Mouse (Mus musculus) limb, embryonic 14.5 days (tissue): ENCODE measurements at regions not wholly inside any gene's neighbourhood (a gene's known extent, or its start where the extent isn't known, plus 50 kb on each side); places are given as distances from the start of the nearest gene placed in this dataset.

ENCODE experiments used
- ATAC-seq: fragments of 200-750 bp; cut with Nextera tagmentation; 2 replicates; pipeline ENCODE4 v1.8.0; 2017; ENCODE audit warnings: low read depth, moderate number of reproducible peaks, moderate TSS enrichment; ENCODE audit not compliant: low FRiP score
- DNase-seq: peaks from one replicate; pipeline ENCODE4 v3.0.0-alpha.2; 2015; ENCODE audit warnings: low spot score
- H3K27ac ChIP-seq: fragments of 300-500 bp; sonication (generic); replicated peaks from 2 replicates; pipeline ENCODE4 v1.5.1; 2014; ENCODE audit warnings: low read depth, mild to moderate bottlenecking, low read length, moderate library complexity, mixed read lengths
- H3K27me3 ChIP-seq: fragments of 300-500 bp; sonication (generic); 2 replicates; pipeline ENCODE4 v1.6.1; 2014; ENCODE audit warnings: low read length, mixed read lengths; ENCODE audit not compliant: control insufficient read depth, insufficient read depth
- H3K36me3 ChIP-seq: fragments of 300-500 bp; sonication (generic); 2 replicates; pipeline ENCODE4 v1.6.1; 2014; ENCODE audit warnings: mild to moderate bottlenecking, low read length, moderate library complexity, mixed read lengths; ENCODE audit not compliant: control insufficient read depth, insufficient read depth
- H3K4me1 ChIP-seq: fragments of 300-500 bp; sonication (generic); 2 replicates; pipeline ENCODE4 v1.6.1; 2014; ENCODE audit warnings: antibody characterized with exemption, low read length, mixed read lengths; ENCODE audit not compliant: control insufficient read depth, insufficient read depth
- H3K4me2 ChIP-seq: fragments of 300-500 bp; sonication (generic); replicated peaks from 2 replicates; pipeline ENCODE4 v1.6.1; 2014; ENCODE audit warnings: low read depth, mild to moderate bottlenecking, low read length, moderate library complexity; ENCODE audit not compliant: severe bottlenecking
- H3K4me3 ChIP-seq: fragments of 300-500 bp; sonication (generic); replicated peaks from 2 replicates; pipeline ENCODE4 v1.5.1; 2014; ENCODE audit warnings: low read length
- H3K9ac ChIP-seq: fragments of 300-500 bp; sonication (generic); 2 replicates; pipeline ENCODE4 v1.6.1; 2014; ENCODE audit warnings: mild to moderate bottlenecking, low read depth, low read length, moderate library complexity; ENCODE audit not compliant: severe bottlenecking
- H3K9me3 ChIP-seq: fragments of 300-500 bp; sonication (generic); 2 replicates; pipeline ENCODE4 v1.6.1; 2016; ENCODE audit warnings: low read length; ENCODE audit not compliant: control insufficient read depth
- POLR2A ChIP-seq: fragments of 200-500 bp; IDR thresholded peaks from 2 replicates; pipeline ENCODE4 v1.8.0; 2012; ENCODE audit warnings: inconsistent platforms, mild to moderate bottlenecking, moderate library complexity, borderline replicate concordance; ENCODE audit not compliant: insufficient read depth, insufficient read length; ENCODE audit errors: extremely low read depth
- WGBS: fragments of 180-500 bp; shearing (Covaris S2); extraction: QIAGEN DNeasy Blood & Tissue Kit; methylation state at CpG from one replicate; pipeline ENCODE4 v1.1.7; 2014; 5-methylcytosine and 5-hydroxymethylcytosine counted together

DNA sequence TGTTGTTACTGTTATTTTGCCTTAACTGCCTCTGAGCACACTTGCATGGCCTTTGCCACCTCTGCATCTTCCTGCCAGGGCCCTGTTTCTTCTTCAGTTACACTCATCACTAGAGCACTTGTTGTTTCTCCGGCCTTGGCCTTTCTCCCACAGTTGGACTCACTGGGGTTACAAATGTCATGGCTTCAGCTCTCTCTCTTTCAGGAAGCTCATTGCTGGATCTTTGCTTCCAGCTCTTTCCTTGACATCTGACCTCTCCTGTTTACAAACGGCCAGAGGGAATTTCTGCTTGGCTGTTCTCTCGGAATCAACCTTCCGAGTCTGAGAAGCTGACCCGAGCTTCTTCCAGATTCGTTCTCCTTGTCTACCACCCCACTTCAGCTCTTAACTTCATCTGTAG is 146.6 kb upstream of the Adamts3 start:
- no peak overlapping the region for H3K9ac ChIP-seq
- H3K4me2 ChIP-seq: no peak overlapping the region
- no peak for DNase-seq
- no peak for ATAC-seq
- no peaks in the 10 kb centered on the region for H3K9me3 ChIP-seq
- no peak overlapping the region for H3K4me3 ChIP-seq
- H3K27me3 ChIP-seq: no peaks in the 10 kb centered on the region
- no peak for TF ChIP-seq POLR2A
- no peak overlapping the region for H3K27ac ChIP-seq
- H3K4me1 ChIP-seq: no peaks in the 10 kb centered on the region
- 56% methylated on average over 6 of the region's 6 CpGs for WGBS
- H3K36me3 ChIP-seq: no peaks in the 10 kb centered on the region

DNA sequence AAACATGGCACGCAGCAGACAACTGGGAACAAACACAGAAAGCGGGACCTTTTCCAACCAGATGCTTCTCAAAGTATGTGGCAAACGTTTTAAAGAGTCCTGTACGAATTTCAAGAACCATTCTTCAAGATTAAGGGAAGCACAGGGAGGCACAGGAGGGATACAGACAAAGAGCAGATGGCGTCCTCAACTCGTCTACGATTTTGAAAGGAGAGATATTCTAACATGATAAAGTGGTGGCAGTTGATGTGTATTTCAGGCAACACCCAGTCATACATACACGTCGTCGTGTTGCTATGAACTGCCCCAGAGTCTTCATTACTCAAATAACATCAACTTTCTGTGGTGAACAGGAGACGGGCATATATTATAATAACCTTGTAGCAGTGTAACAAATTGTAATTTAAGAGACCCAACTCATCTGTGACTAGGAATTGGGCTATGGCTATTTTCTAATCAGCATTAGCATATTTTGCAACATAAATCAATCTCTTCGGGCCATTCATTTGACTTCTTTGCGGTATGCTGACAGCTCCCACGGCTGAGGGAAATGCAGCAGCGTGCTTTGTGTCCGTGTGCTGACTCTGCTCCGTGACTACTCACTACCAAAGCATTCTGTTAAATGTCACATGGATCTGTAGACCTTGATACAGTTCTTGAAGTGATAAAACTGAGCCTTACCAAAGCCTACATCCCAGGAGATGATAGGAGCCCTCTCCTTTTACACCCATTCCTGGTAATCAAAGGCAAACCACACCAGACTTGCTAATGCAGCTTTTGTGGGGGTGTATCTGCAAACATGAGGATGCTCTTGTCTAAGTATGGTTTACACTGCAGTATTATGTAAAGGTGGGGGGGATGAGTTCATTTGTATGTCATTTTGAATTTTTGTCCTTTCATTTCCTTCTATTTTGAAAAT is 144.0 kb upstream of the Adamts3 start:
- H3K9me3 ChIP-seq: no peaks in the 10 kb centered on the region
- ATAC-seq (no peak), DNase-seq (no peak)
- H3K27ac ChIP-seq: no peak overlapping the region
- WGBS: 65% methylated on average over 17 of the region's 17 CpGs
- no peaks in the 10 kb centered on the region for H3K4me1 ChIP-seq
- no peak overlapping the region for H3K9ac ChIP-seq
- no peak for TF ChIP-seq POLR2A
- no peaks in the 10 kb centered on the region for H3K36me3 ChIP-seq
- no peaks in the 10 kb centered on the region for H3K27me3 ChIP-seq
- H3K4me2 ChIP-seq: no peak overlapping the region
- H3K4me3 ChIP-seq: no peak overlapping the region

DNA sequence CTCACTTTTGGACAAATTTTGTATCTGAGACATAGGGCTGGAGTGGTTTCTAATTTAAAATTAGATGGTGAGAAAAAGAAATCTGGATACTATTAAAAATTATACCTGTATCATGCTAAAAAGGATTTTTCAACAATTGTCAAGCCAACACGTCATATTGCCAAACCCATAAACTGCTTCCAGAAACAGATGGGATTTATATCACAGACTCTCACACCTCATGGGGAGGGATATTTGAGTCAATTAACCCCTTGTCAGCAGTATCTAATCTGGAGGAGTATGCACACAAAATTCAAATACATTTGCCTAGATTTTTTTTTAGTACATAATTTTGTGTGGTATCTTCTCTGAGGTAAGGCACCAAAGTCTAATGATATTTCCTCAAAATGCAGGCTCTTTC is 138.3 kb upstream of the Adamts3 start:
- H3K4me3 ChIP-seq: no peak overlapping the region
- ATAC-seq (no peak), DNase-seq (no peak)
- no peaks in the 10 kb centered on the region for H3K36me3 ChIP-seq
- no peak overlapping the region for H3K4me2 ChIP-seq
- no peak overlapping the region for H3K27ac ChIP-seq
- H3K9me3 ChIP-seq: no peaks in the 10 kb centered on the region
- no peak overlapping the region for H3K9ac ChIP-seq
- WGBS: 21% methylated on average over 1 of the region's 1 CpGs
- H3K4me1 ChIP-seq: no peaks in the 10 kb centered on the region
- TF ChIP-seq POLR2A: no peak
- H3K27me3 ChIP-seq: no peaks in the 10 kb centered on the region

DNA sequence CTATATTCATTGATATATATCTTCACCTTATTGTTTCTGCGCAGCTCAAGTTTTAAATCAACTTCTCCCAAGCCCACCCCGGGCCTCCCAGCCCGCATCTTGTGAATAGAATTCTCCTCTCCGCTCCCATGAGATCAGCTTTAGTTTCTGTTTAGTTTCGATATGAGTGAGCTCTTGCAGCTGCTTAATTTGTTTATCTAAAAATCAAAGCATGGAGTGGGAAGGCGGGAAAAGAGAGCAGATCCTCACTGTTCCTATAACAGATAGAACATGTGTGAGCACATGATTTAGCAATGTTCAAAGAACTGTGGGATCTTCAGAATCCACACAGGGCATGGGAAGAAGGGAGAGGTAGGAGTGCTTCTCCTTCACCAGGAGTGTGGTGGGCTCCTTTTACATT is 117.6 kb upstream of the Adamts3 start:
- Histone ChIP-seq H3K9ac (no peak overlapping the region), H3K27me3 (no peaks in the 10 kb centered on the region), H3K9me3 (no peaks in the 10 kb centered on the region), H3K4me1 (no peaks in the 10 kb centered on the region), H3K27ac (no peak overlapping the region), H3K4me2 (no peak overlapping the region), H3K36me3 (no peaks in the 10 kb centered on the region), H3K4me3 (no peak overlapping the region)
- DNase-seq (no peak), ATAC-seq (no peak)
- WGBS: 85% methylated on average over 6 of the region's 6 CpGs
- no peak for TF ChIP-seq POLR2A

DNA sequence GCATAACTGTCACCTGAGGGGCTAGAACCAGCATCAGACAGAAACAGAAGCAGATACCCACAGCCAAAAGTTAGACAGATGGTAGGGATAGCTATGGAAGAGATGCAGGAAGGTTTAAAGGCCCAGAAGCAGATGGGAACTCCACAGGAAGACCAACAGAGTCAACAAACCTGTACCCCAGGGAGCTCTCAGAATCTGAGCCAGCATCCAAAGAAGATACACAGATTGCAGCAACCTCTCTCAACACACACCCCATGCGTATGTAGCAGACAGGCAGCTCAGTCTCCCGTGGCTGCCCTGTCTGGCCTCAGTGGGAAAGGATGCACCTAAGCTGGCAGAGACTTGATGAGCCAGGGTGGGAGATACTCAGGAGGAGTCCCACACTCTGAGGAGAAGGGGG is 108.4 kb upstream of the Adamts3 start:
- no peaks in the 10 kb centered on the region for H3K27me3 ChIP-seq
- no peak overlapping the region for H3K27ac ChIP-seq
- DNase-seq (no peak), ATAC-seq (no peak)
- H3K36me3 ChIP-seq: no peaks in the 10 kb centered on the region
- H3K4me3 ChIP-seq: no peak overlapping the region
- H3K9me3 ChIP-seq: no peaks in the 10 kb centered on the region
- H3K4me2 ChIP-seq: no peak overlapping the region
- no peak overlapping the region for H3K9ac ChIP-seq
- 88% methylated on average over 2 of the region's 2 CpGs for WGBS
- TF ChIP-seq POLR2A: no peak
- H3K4me1 ChIP-seq: no peaks in the 10 kb centered on the region

DNA sequence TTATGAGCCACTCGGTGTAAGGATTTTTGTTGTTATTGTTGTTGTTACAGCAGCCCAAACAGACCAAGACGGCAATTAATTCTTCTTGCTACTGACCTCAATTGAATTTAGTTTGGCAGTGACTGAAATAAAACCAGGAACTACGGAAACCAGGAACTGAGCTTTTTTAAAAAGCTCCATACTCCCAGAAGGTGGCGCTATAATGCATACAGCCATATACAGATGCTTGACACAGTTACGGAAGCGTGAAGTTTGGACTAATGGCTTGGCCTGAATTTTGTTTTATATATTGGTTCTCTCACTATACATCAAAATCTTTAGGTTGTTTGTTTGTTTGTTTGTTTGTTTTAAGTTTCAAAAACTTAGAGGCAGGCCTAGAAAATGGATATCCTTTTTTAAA is 98.5 kb upstream of the Adamts3 start:
- TF ChIP-seq POLR2A: no peak
- H3K27ac ChIP-seq: no peak overlapping the region
- DNase-seq (no peak), ATAC-seq (no peak)
- no peaks in the 10 kb centered on the region for H3K27me3 ChIP-seq
- no peaks in the 10 kb centered on the region for H3K36me3 ChIP-seq
- 47% methylated on average over 6 of the region's 6 CpGs for WGBS
- H3K9ac ChIP-seq: no peak overlapping the region
- no peaks in the 10 kb centered on the region for H3K4me1 ChIP-seq
- H3K4me2 ChIP-seq: no peak overlapping the region
- H3K9me3 ChIP-seq: no peaks in the 10 kb centered on the region
- H3K4me3 ChIP-seq: no peak overlapping the region
